Comparison of ENCODE assay signal across 10 mouse cellular contexts in the genomic region with DNA sequence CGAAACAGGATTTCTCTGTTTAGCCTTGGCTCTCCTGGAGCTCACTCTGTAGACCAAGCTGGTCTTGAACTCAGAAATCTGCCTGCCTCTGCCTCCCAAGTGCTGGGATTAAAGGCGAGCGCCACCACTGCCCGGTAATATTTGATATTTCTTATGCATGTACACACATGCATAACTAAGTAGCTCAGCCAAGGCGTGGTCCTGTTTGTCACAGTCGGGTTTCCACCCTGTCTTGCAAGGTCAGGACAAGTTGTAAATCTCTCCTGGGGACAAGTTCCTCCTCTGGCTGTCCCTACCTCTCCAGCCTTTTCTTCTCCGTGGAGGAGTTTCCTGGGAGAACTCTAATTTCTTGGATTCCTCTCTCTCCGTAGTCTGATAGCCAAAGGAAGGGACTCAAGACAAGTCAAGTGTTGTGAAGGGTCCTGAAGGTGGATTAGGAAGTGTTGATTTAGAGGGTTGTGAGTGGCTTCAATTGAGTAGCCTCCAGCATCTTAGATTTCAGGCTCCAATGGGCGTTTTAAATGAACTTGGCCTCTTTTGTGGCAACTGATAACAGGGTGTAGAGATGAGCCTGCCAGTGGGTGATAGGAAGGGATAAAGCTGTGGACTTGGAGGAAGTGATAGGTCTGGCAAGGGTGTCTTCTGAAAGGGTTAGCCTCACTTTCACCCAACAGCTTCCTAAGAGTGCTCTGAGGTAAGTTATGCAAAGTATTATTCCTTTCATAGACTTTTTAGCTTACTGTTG. TPM values are rescaled to one million over a fixed set of nuclear protein-coding genes. Genes with fewer than 3 reads are reported as not detected.
DNase-seq lines count a peak whose midpoint lies in the region; ATAC-seq and TF ChIP-seq lines count a peak whose summit lies in the region.
"Had no signal": no experiment of that assay in that cellular context is flagged by ENCODE, and none has a peak within 500 bp of the region (broad histone marks: within the 10 kb centered on the region; RNA-seq: fewer than 3 reads in every experiment).

A gene (plus strand): TSS at position 524 of the 745 bp plus-strand sequence.

- in situ Hi-C loops in Patski (cut with MboI; ENCODE audit: low pct_unique_long_range_greater_than_20kb): no loop called here

- H3K36me3 ChIP-seq in kidney, embryonic 14.5 days (ENCODE audit: control insufficient read depth, insufficient read depth, low read length): no peaks in the 10 kb centered on the region
- H3K36me3 ChIP-seq: neural tube, embryonic 15.5 days had no signal

- no peaks in the 10 kb centered on the region for H3K9me3 ChIP-seq in kidney, embryonic 14.5 days (ENCODE audit: control insufficient read depth, low read length)
- H3K9me3 ChIP-seq: neural tube, embryonic 15.5 days had no signal

- H3K27ac ChIP-seq in kidney, embryonic 14.5 days (ENCODE audit: low read depth, low read length): no peak within 1 kb of the TSS
- no peak within 1 kb of the TSS for H3K27ac ChIP-seq in left cerebral cortex, adult 2 months
- H3K27ac ChIP-seq: neural tube, embryonic 15.5 days had no signal

- TF ChIP-seq CTCF in Patski (IDR thresholded peaks at IDR 0.05): no peak
- TF ChIP-seq CTCF in left cerebral cortex, adult 2 months (IDR thresholded peaks at IDR 0.05): no peak

- WGBS in kidney, embryonic 14.5 days: 68% methylated on average over 9 of the region's 9 CpGs

- ATAC-seq in kidney, embryonic 14.5 days (ENCODE audit: low FRiP score, low TSS enrichment): no peak
- ATAC-seq in Patski: no peak
- ATAC-seq in granulocyte monocyte progenitor cell, adult 5-6 weeks (replicated peaks; ENCODE audit: poor library complexity, severe bottlenecking): peak; percentile 18
- ATAC-seq in monocyte, adult 5-6 weeks (replicated peaks; ENCODE audit: insufficient number of reproducible peaks, low FRiP score, low TSS enrichment, poor library complexity, severe bottlenecking): peak; percentile 36; the same call in 1 of the 2 replicates

- H3K4me1 ChIP-seq in kidney, embryonic 14.5 days (ENCODE audit: control insufficient read depth, insufficient read depth, low read length): no peaks in the 10 kb centered on the region

- intact Hi-C loops in left cerebral cortex, adult 2 months (cut with DNase I): no loop called here
- intact Hi-C loops in left cerebral cortex, postnatal 10 days (cut with DNase I): no loop called here

- no peak for DNase-seq in kidney, postnatal 4 days
- DNase-seq in Patski (ENCODE audit: low read depth, low spot score): no peak
- no peak for DNase-seq in cerebellum, postnatal 14 days
- DNase-seq in left cerebral cortex, adult 2 months (ENCODE audit: extremely low spot score in 1 of 2, low spot score in 2 of 2): no peak
- no peak for DNase-seq in left cerebral cortex, postnatal 10 days (ENCODE audit: extremely low spot score in 1 of 2, low spot score in 2 of 2)
- DNase-seq: kidney, postnatal 14 days had no signal

- CTCF ChIA-PET in Patski (lab: Charles Lee): interaction anchor here (1.6 kb wide), 1 partner anchor 9 kb away, joined by 4 read pairs; no protein-coding TSS in a partner anchor

- POLR2A ChIA-PET in Patski (lab: Charles Lee): interaction anchor here (0.6 to 1.2 kb wide), 3 partner anchors 9 to 54 kb away, joined by 3 read pairs; no protein-coding TSS in a partner anchor

- H3K4me2 ChIP-seq in kidney, embryonic 14.5 days (replicated peaks; ENCODE audit: low read depth, low read length): no peak within 1 kb of the TSS

- no peak within 1 kb of the TSS for H3K4me3 ChIP-seq in kidney, embryonic 14.5 days (ENCODE audit: low read length)
- H3K4me3 ChIP-seq in left cerebral cortex, adult 2 months: no peak within 1 kb of the TSS
- H3K4me3 ChIP-seq: neural tube, embryonic 15.5 days had no signal

- no peaks in the 10 kb centered on the region for H3K27me3 ChIP-seq in kidney, embryonic 14.5 days (ENCODE audit: control insufficient read depth, insufficient read depth, low read length)
- H3K27me3 ChIP-seq in Patski: no peaks in the 10 kb centered on the region
- H3K27me3 ChIP-seq: neural tube, embryonic 15.5 days had no signal

- H3K9ac ChIP-seq in kidney, embryonic 14.5 days (ENCODE audit: low read depth, low read length): no peak within 1 kb of the TSS
- H3K9ac ChIP-seq: neural tube, embryonic 15.5 days had no signal

RNA-seq across cellular contexts. Expression of the gene that starts here (rescaled TPM):
- 20.2 and 21.2 TPM in 2 replicates for polyA plus RNA-seq in kidney, embryonic 14.5 days (2014; fragmentation: Nextera tagmentation; extraction: Ambion mirVana)
- polyA plus RNA-seq in Patski (2021): 40.5 TPM
- 77.3 and 86.5 TPM in 2 replicates for total RNA-seq in granulocyte monocyte progenitor cell, adult 5-6 weeks (2014; fragmentation: Nextera tagmentation)
- total RNA-seq in granulocyte monocyte progenitor cell, adult 5-6 weeks (2017): 40.2 and 56.2 TPM in 2 replicates
- 8.2 to 19.8 TPM (median 11.8 TPM) in 3 replicates for total RNA-seq in monocyte, adult 5-6 weeks (2017)
- total RNA-seq in left cerebral cortex, adult 2 months (2021): 1 to 10 TPM in 1 of 2 experiments, under 1 TPM in 1; 0.57 to 1.1 TPM
- 1 to 10 TPM; 1.8 to 3.1 TPM for total RNA-seq in left cerebral cortex, postnatal 10 days (2021)

Comparison
In these comparisons a context has a peak if more than half of its experiments do, and no peak if none do; other contexts are left out.
1. ATAC-seq: peak in granulocyte monocyte progenitor cell, adult 5-6 weeks (single experiment) and monocyte, adult 5-6 weeks (single experiment); none in kidney, embryonic 14.5 days (single experiment) and Patski (single experiment).